Mouse (Mus musculus) monocyte, adult 5-6 weeks (primary cell): ENCODE results near the gene Ano3. TPM values are rescaled to one million over a fixed set of nuclear protein-coding genes. Genes with fewer than 3 reads are reported as not detected.
"Not testable (repeated sequence)": the region's sequence is repeated elsewhere in the genome, so short reads cannot be mapped to it uniquely, and the experiment has no call there.

Source experiments
- ATAC-seq: fragments of 153-309, 156-312 bp; replicated peaks from 2 replicates; pipeline ENCODE4 v1.8.0; 2017; ENCODE audit warnings: mild to moderate bottlenecking; ENCODE audit not compliant: low TSS enrichment, insufficient number of reproducible peaks, severe bottlenecking, poor library complexity, low FRiP score
- total RNA-seq: library from RNA; stranded (forward); fragments of 200-1000, 200-491, 200-594 nt; gene quantifications from 3 replicates; pipeline ENCODE4 v1.2.3, GENCODE M21; 2017

Gene Ano3
- total RNA-seq: not detected in 3 replicates

GRCm38 (mm10) chr2:110950823-110951222 lies at the start of gene Ano3:
TSS of gene Ano3 (minus strand) at chr2:110950923.
- not testable (repeated sequence) for ATAC-seq

GRCm38 (mm10) chr2:110990071-110990470 lies 39.3 kb upstream of the Ano3 start:
- no peak for ATAC-seq

GRCm38 (mm10) chr2:110989539-110989938 lies 38.8 kb upstream of the Ano3 start:
- no peak for ATAC-seq

- no peak for ATAC-seq
Measured at GRCm38 (mm10) chr2:110985853-110986271, 35.1 kb upstream of the Ano3 start.

GRCm38 (mm10) chr2:110981733-110982132 lies 31.0 kb upstream of the Ano3 start:
- no peak for ATAC-seq

GRCm38 (mm10) chr2:110979610-110980009 lies 28.9 kb upstream of the Ano3 start:
- ATAC-seq: no peak

- ATAC-seq: no peak
Measured at GRCm38 (mm10) chr2:110976871-110977270, 26.1 kb upstream of the Ano3 start.

- ATAC-seq: no peak
Measured at GRCm38 (mm10) chr2:110970158-110970557, 19.4 kb upstream of the Ano3 start.

GRCm38 (mm10) chr2:110965398-110965797 lies 14.7 kb upstream of the Ano3 start:
- ATAC-seq: no peak

- no peak for ATAC-seq
Measured at GRCm38 (mm10) chr2:110950432-110950803, 305 bp downstream of the Ano3 start.

- no peak for ATAC-seq
Measured at GRCm38 (mm10) chr2:110949679-110950431, 868 bp downstream of the Ano3 start.

- no peak for ATAC-seq
Measured at GRCm38 (mm10) chr2:110945171-110945570, 5.6 kb downstream of the Ano3 start.

- ATAC-seq: no peak
Measured at GRCm38 (mm10) chr2:110935691-110936090, 15.0 kb downstream of the Ano3 start.

- ATAC-seq: no peak
Measured at GRCm38 (mm10) chr2:110929126-110929525, 21.6 kb downstream of the Ano3 start.

- no peak for ATAC-seq
Measured at GRCm38 (mm10) chr2:110909506-110909905, 41.2 kb downstream of the Ano3 start.

GRCm38 (mm10) chr2:110906473-110906872 lies 44.2 kb downstream of the Ano3 start:
- no peak for ATAC-seq

GRCm38 (mm10) chr2:110896477-110897270 lies 54.0 kb downstream of the Ano3 start:
- ATAC-seq: no peak

GRCm38 (mm10) chr2:110871650-110872049 lies 79.1 kb downstream of the Ano3 start:
- ATAC-seq: no peak

- ATAC-seq: no peak
Measured at GRCm38 (mm10) chr2:110865584-110865983, 85.1 kb downstream of the Ano3 start.

- ATAC-seq: no peak
Measured at GRCm38 (mm10) chr2:110863376-110863775, 87.3 kb downstream of the Ano3 start.
